Mouse (Mus musculus) heart, adult 18-20 months (tissue): Measurements from ENCODE around the gene Dleu7. TPM values are rescaled to one million over a fixed set of nuclear protein-coding genes. Genes with fewer than 3 reads are reported as not detected.

Experiments used
- total RNA-seq, 2 experiments: library from RNA; stranded (reverse); gene quantifications; 2 replicates each; pipeline ENCODE4 v1.2.3; 2021

Gene Dleu7
- total RNA-seq, 2 experiments from 2014 or later = not detected

Other genes starting within 250 kb of the Dleu7 start
- gene Rnaseh2b, start 458 bp downstream of the Dleu7 start, total RNA-seq = 1 to 10 TPM; 7.4 to 9.4 TPM
- gene Gucy1b2, start 163.2 kb upstream of the Dleu7 start, total RNA-seq = under 1 TPM in 1 of 2 experiments, not detected in 1; 0.15 TPM